Mouse (Mus musculus): ENCODE data around the gene Olfr680-ps1.
"Not testable (repeated sequence)": the region's sequence is repeated elsewhere in the genome, so short reads cannot be mapped to it uniquely, and the experiment has no call there.

The Olfr680-ps1 gene

DNA sequence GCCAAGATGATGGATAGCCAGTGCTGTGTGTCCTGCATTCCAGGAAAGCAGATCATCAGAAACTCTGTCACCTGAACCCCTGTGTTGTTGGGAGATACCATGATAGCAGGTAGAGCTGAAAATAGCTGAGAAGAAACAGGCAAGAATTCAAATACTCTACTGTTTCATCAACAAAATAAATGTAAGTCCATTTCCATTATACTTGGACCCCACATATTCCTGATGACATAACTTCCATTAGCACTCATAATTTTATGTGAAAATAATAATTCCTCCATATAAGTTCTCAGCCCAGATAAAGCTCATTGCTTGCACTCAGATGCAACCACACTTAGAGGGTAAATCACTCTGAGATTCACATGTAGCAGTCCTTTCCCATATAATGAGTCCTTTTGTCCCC, at the start of gene Olfr680-ps1:
Gene Olfr680-ps1, minus strand, starts transcription at position 101 of the 400 bp plus-strand sequence.
- DNase-seq (ENCODE audit: low read depth, low spot score), result not testable (repeated sequence)

DNA sequence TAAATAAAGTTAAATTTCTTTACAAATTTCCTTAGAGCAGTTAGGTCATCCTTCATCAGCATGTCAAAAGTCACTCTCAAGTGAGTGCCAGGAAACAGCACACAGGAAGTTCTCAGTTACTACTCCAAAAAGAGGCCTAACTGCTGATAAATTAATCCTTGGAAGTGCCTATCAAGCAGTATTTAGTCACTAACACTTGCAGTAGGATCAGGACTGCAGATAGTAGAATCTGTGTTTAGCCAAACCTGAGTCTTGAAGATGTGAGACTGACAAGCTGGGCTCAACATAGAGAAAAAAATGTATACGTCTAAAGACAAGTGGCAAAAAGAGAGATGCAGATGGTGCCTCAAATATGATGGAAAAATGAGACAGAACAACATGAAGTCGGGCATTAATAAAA, 48.7 kb upstream of the Olfr680-ps1 start:
- no peak for DNase-seq (ENCODE audit: low read depth, low spot score)

DNA sequence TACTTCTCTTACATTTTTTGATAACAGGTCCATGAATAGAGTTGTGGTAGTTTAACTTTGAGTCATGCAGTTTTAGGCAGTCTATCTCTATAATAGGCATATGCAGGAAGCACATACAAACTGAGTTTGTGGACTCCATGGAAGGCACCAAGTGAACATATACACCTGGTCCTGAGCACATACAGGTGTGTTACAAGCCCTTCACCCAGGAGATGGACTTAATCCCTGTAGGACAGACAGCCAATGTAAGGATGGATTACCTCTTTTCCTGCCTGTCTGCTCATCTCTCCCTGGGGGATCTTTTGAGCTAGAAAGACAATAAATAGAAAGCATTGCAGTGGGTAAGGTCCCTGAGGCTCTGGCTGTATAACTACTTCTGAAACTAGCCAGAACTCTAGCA, 23.9 kb upstream of the Olfr680-ps1 start, which contains the start of gene Olfr681:
Gene Olfr681, plus strand, starts transcription at position 301 of the 400 bp plus-strand sequence.
- DNase-seq (ENCODE audit: low read depth, low spot score), result no peak

DNA sequence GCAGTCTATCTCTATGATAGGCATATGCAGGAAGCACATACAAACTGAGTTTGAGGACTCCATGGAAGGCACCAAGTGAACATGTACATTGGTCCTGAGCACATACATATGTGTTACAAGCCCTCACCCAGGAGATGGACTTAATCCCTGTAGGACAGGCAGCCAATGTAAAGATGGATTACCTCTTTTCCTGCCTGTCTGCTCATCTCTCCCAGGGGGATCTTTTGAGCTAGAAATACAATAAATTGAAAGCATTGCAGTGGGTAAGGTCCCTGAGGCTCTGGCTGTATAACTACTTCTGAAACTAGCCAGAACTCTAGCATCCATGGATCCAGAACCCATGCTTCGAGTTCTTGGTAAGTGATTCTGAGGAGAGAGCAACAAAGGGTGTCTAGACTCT, 11.7 kb downstream of the Olfr680-ps1 start, which contains the start of gene Olfr679:
Gene Olfr679, plus strand, starts transcription at position 301 of the 400 bp plus-strand sequence.
- no peak for DNase-seq (ENCODE audit: low read depth, low spot score)

DNA sequence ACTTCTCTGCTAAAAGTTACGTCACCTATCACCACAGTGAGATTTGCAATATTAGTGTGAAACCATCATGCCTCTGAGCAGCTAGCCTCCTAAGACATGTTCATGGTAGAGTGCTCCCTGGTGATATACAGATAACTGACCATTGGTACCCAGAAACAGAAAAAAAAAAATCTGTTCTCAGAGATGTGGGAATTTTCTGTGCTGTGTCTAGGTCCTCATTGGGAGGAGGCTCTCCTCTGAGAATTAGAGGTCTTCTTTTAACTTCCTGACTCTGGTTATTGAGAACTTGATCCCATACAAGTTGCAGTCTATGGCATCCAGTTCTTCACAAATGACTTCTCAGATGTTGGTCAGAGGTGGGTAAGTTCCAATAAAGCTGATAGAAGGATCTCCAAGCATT, 28.4 kb downstream of the Olfr680-ps1 start, which contains the start of gene Olfr678:
Gene Olfr678, plus strand, starts transcription at position 301 of the 400 bp plus-strand sequence.
- no peak for DNase-seq (ENCODE audit: low read depth, low spot score)

DNA sequence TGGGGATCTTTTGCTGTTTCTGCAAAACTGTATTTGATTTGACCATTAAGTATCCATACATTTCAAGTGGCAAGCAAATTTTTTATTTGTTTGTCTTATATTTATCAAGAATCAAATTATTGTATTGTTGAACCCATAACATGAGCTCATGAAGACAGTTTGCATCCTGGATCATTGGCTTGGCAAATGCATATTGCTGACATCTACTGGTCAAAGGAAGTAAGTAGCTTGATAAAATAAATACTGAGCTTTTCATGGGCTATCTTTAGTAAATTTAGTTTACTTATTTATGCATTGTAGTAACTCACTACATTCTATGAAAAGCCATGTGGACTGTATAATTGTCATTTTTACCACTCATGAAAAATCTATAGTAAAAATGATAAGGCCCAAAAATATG, 33.7 kb downstream of the Olfr680-ps1 start:
- no peak for DNase-seq (ENCODE audit: low read depth, low spot score)
